Mouse (Mus musculus): ENCODE measurements around the gene Lpin1.

Gene Lpin1

GRCm38 (mm10) chr12:16577665-16578233 is 33.0 kb downstream of the Lpin1 start:
- DNase-seq (ENCODE audit: low read depth, low spot score), result no peak

- no peak for DNase-seq (ENCODE audit: low read depth, low spot score)
Measured at GRCm38 (mm10) chr12:16571278-16571677, 39.5 kb downstream of the Lpin1 start.

- no peak for DNase-seq (ENCODE audit: low read depth, low spot score)
Measured at GRCm38 (mm10) chr12:16570371-16571060, 40.2 kb downstream of the Lpin1 start.

- no peak for DNase-seq (ENCODE audit: low read depth, low spot score)
Measured at GRCm38 (mm10) chr12:16568936-16569650, 41.7 kb downstream of the Lpin1 start.

- DNase-seq (ENCODE audit: low read depth, low spot score), result peak; percentile 74
Measured at GRCm38 (mm10) chr12:16568496-16568895, 42.3 kb downstream of the Lpin1 start.

- DNase-seq (ENCODE audit: low read depth, low spot score), result no peak
Measured at GRCm38 (mm10) chr12:16568090-16568489, 42.7 kb downstream of the Lpin1 start.

- no peak for DNase-seq (ENCODE audit: low read depth, low spot score)
Measured at GRCm38 (mm10) chr12:16563427-16563826, 47.3 kb downstream of the Lpin1 start.

GRCm38 (mm10) chr12:16562647-16563046 is 48.1 kb downstream of the Lpin1 start:
- DNase-seq (ENCODE audit: low read depth, low spot score), result no peak

GRCm38 (mm10) chr12:16562181-16562580 is 48.6 kb downstream of the Lpin1 start:
- DNase-seq (ENCODE audit: low read depth, low spot score), result no peak

- no peak for DNase-seq (ENCODE audit: low read depth, low spot score)
Measured at GRCm38 (mm10) chr12:16557271-16557670, 53.5 kb downstream of the Lpin1 start.

GRCm38 (mm10) chr12:16554171-16554570 is 56.6 kb downstream of the Lpin1 start:
- no peak for DNase-seq (ENCODE audit: low read depth, low spot score)

- no peak for DNase-seq (ENCODE audit: low read depth, low spot score)
Measured at GRCm38 (mm10) chr12:16552108-16552771, 58.5 kb downstream of the Lpin1 start.

GRCm38 (mm10) chr12:16550983-16551454 is 59.7 kb downstream of the Lpin1 start:
- no peak for DNase-seq (ENCODE audit: low read depth, low spot score)

GRCm38 (mm10) chr12:16548824-16549375 is 61.9 kb downstream of the Lpin1 start:
- peak; percentile 41 for DNase-seq (ENCODE audit: low read depth, low spot score)

GRCm38 (mm10) chr12:16541606-16542005 is 69.2 kb downstream of the Lpin1 start:
- DNase-seq (ENCODE audit: low read depth, low spot score), result no peak

GRCm38 (mm10) chr12:16540712-16541111 is 70.1 kb downstream of the Lpin1 start:
- DNase-seq (ENCODE audit: low read depth, low spot score), result no peak

- no peak for DNase-seq (ENCODE audit: low read depth, low spot score)
Measured at GRCm38 (mm10) chr12:16539965-16540661, 70.7 kb downstream of the Lpin1 start.

GRCm38 (mm10) chr12:16533331-16533828 is 77.4 kb downstream of the Lpin1 start:
- DNase-seq (ENCODE audit: low read depth, low spot score), result peak; percentile 78

- no peak for DNase-seq (ENCODE audit: low read depth, low spot score)
Measured at GRCm38 (mm10) chr12:16532860-16533230, 77.9 kb downstream of the Lpin1 start.

- DNase-seq (ENCODE audit: low read depth, low spot score), result no peak
Measured at GRCm38 (mm10) chr12:16531956-16532859, 78.6 kb downstream of the Lpin1 start.

Data from mesoderm, embryonic 11.5 days (tissue).